Mouse (Mus musculus) layer of hippocampus, postnatal 25 days (tissue): ENCODE measurements around the gene Cyp17a1. TPM values are rescaled to one million over a fixed set of nuclear protein-coding genes. Genes with fewer than 3 reads are reported as not detected.

Experiments used
- DNase-seq, 2 experiments: peaks; one replicate each; pipeline ENCODE4 v3.0.0; 2022; ENCODE audit warnings: mixed read lengths in 2 of 2, low spot score in 1 of 2; ENCODE audit errors: extremely low spot score in 1 of 2
- total RNA-seq, 2 experiments: library from RNA; stranded (reverse); gene quantifications; 2 replicates each; pipeline ENCODE4 v1.2.3; 2021

Cyp17a1 gene
- total RNA-seq, 2 experiments from 2014 or later = not detected

DNA sequence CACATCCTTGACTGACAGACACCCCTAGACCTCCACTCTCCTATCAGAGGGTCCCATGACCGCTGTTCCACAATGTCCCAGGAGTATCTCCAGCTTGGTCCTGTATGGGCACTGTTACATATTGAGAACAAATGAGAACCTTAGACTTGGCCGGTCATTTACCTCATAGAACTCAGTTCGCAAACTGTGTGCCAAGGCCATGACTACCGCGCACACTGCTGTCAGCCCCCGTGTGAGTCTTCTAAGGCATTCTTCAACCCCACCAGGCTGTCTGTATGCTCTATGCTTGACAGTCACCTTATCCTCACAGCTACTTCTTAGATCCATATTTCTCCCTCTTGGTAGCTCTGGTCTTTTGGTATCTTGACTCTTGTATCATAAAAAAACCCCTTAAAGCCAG, 53.5 kb downstream of the Cyp17a1 start:
- DNase-seq = no peak

GRCm38 (mm10) chr19:46619001-46619400, 54.0 kb downstream of the Cyp17a1 start:
- DNase-seq = no peak

DNA sequence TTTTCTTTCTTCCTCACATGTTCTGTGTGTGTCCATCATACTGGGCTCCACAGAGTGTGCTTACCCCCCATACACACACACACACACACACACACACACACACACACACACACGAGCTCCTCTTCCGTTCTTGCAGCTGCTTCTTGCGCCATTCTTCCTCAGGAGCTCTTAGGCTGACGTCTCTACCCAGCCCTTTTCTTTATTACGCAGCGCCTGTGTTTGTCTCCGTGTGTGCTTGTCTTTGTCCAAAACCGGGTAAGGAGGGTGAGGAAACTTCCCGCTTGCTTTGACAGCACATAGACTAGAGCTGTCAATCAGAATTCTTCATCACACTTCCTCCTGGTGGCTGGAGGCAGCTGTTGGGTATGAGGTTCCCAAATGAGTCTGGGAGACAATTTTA, 54.6 kb downstream of the Cyp17a1 start:
- no peak for DNase-seq

DNA sequence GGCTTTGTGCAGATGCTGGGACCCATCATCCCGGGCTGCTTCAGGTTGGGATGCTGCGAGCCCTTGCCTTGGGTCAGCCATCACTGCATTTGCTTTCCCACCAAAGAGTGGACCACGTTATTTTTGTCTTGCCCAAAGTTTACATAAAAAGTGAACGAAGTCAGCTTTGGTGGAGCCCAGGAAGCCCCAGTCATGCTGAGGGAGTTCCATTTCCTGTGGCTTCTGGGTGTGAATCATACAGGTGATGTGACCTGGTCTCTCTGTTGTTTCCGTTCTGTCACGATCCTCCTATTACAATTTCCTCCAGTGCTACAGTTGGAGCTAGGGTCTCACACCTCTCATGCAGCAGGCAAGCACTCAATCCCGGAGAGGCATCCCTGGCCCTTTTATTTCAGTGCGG, 55.6 kb downstream of the Cyp17a1 start:
- DNase-seq = no peak

Other genes with a start within 250 kb of the Cyp17a1 start
- gene Trim8, start 171.5 kb downstream of the Cyp17a1 start, total RNA-seq = 100 to 1,000 TPM; 105 to 109 TPM
- 100 to 1,000 TPM; 123 to 127 TPM for gene Arl3, start 100.0 kb downstream of the Cyp17a1 start, total RNA-seq
- 1 to 10 TPM; 4.4 to 6.3 TPM for gene Sfxn2, start 99.8 kb downstream of the Cyp17a1 start, total RNA-seq
- gene Wbp1l, start 74.1 kb downstream of the Cyp17a1 start, total RNA-seq = 10 to 100 TPM; 37.8 to 37.9 TPM
- 10 to 100 TPM; 20.2 to 20.6 TPM for gene Borcs7, start 16.7 kb upstream of the Cyp17a1 start, total RNA-seq
- gene As3mt, start 34.3 kb upstream of the Cyp17a1 start, total RNA-seq = 10 to 100 TPM; 22.0 to 23.8 TPM
- 10 to 100 TPM; 36.5 TPM for gene Cnnm2, start 88.4 kb upstream of the Cyp17a1 start, total RNA-seq